Mouse (Mus musculus) forebrain, embryonic 10.5 days (tissue): ENCODE measurements at regions not wholly inside any gene's neighbourhood (a gene's known extent, or its start where the extent isn't known, plus 50 kb on each side); places are given as distances from the start of the nearest gene placed in this dataset.

Experiments
- DNase-seq: peaks from one replicate; pipeline ENCODE4 v3.0.0-alpha.2; 2017; ENCODE audit warnings: low spot score; ENCODE audit errors: extremely low spot score
- H3K27ac ChIP-seq: fragments of 300-500 bp; sonication (generic); 2 replicates; pipeline ENCODE4 v1.5.1; 2016; ENCODE audit warnings: mild to moderate bottlenecking
- H3K27me3 ChIP-seq: fragments of 300-500 bp; sonication (generic); 2 replicates; pipeline ENCODE4 v1.6.1; 2016; ENCODE audit warnings: mild to moderate bottlenecking; ENCODE audit not compliant: poor library complexity, severe bottlenecking
- H3K36me3 ChIP-seq: fragments of 300-500 bp; sonication (generic); replicated peaks from 2 replicates; pipeline ENCODE4 v1.6.1; 2016; ENCODE audit warnings: mild to moderate bottlenecking, moderate library complexity
- H3K4me1 ChIP-seq: fragments of 300-500 bp; sonication (generic); 2 replicates; pipeline ENCODE4 v1.6.1; 2016
- H3K4me3 ChIP-seq: fragments of 300-500 bp; sonication (generic); 2 replicates; pipeline ENCODE4 v1.5.1; 2016; ENCODE audit warnings: mild to moderate bottlenecking, moderate library complexity
- H3K9me3 ChIP-seq: fragments of 300-500 bp; sonication (generic); 2 replicates; pipeline ENCODE4 v1.6.1; 2016; ENCODE audit warnings: mild to moderate bottlenecking, moderate library complexity
- WGBS: fragments of 180-500 bp; shearing (Covaris S2); methylation state at CpG from one replicate; pipeline ENCODE4 v1.1.7; 2016; 5-methylcytosine and 5-hydroxymethylcytosine counted together

- Histone ChIP-seq H3K4me3 (peak overlapping the region; percentile 50), H3K4me1 (0 out of 2 replicates have a peak, but pooled peaks cover 2% of the 10 kb centered on the region), H3K27ac (no peak overlapping the region), H3K36me3 (no peaks in the 10 kb centered on the region), H3K9me3 (no peaks in the 10 kb centered on the region; the same call in 1 of the 2 replicates), H3K27me3 (peaks cover 35% of the 10 kb centered on the region)
- peak; percentile 19 for DNase-seq
- 20% methylated on average over 38 of the region's 42 CpGs for WGBS
Measured at GRCm38 (mm10) chrX:53976273-53977135, 179.0 kb upstream of the Xlr start.

- H3K4me3 ChIP-seq: peak overlapping the region; percentile 50
- no peak overlapping the region for H3K27ac ChIP-seq
- H3K4me1 ChIP-seq: 0 out of 2 replicates have a peak, but pooled peaks cover 2% of the 10 kb centered on the region
- peak; percentile 15 for DNase-seq
- WGBS: 19% methylated on average over 25 of the region's 28 CpGs
- H3K36me3 ChIP-seq: no peaks in the 10 kb centered on the region
- peaks cover 35% of the 10 kb centered on the region for H3K27me3 ChIP-seq
- no peaks in the 10 kb centered on the region; the same call in 1 of the 2 replicates for H3K9me3 ChIP-seq
Measured at GRCm38 (mm10) chrX:53975545-53976272, 178.2 kb upstream of the Xlr start.

GRCm38 (mm10) chrX:53974732-53975544 lies 177.4 kb upstream of the Xlr start:
- 0 out of 2 replicates have a peak overlapping the region, but pooled peaks have one; percentile 20 for H3K27ac ChIP-seq
- WGBS: 24% methylated on average over 51 of the region's 52 CpGs
- DNase-seq: peak; percentile 21
- no peaks in the 10 kb centered on the region; the same call in 1 of the 2 replicates for H3K9me3 ChIP-seq
- H3K36me3 ChIP-seq: no peaks in the 10 kb centered on the region
- H3K4me3 ChIP-seq: peak overlapping the region; percentile 50
- peaks cover 35% of the 10 kb centered on the region for H3K27me3 ChIP-seq
- H3K4me1 ChIP-seq: 0 out of 2 replicates have a peak, but pooled peaks cover 2% of the 10 kb centered on the region
